Mouse (Mus musculus): ENCODE data around the gene Med16.
A peak's percentile ranks its signal among the peaks of the same experiment; 100 is the strongest.

Med16 gene

DNA sequence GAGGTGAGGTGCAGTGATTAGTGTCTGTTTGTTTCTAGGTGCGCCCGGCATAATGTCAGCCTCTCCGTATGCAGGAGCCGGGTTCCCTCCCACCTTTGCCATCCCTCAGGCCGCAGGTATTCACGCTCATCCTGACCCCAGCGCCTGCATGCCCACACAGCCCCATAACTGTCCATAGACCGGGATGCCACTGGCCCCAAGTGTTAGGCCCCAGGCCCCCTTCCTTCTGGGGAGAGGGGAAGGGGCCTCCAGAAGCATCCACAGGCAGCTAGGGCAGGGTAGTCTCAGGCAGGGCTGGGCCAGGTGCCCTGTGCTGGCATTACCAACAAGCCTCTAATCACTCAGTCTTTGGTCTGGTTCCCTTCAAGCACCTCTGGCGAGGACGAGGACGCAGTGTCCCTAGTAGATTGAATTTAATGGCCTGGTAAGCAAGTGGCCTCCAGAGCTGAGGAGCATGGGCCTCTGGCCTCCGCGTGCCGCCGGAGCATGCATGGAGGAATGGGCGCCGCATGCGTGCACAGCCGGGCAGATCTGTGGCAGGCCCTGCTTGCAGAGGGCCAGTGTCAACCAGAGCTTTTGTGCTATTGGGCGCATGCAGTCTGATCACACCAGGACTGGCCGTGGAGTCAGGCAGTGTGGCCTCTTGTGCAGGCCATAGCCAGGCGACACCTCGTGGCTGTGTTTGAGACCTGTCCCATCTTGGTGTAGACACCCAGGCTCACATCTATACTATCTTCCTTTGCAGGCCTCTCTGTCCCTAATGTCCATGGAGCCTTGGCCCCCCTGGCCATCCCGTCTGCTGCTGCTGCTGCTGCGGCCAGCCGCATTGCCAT is 48.4 kb downstream of the Med16 start:
- DNase-seq (ENCODE audit: low read depth, low spot score): no peak

DNA sequence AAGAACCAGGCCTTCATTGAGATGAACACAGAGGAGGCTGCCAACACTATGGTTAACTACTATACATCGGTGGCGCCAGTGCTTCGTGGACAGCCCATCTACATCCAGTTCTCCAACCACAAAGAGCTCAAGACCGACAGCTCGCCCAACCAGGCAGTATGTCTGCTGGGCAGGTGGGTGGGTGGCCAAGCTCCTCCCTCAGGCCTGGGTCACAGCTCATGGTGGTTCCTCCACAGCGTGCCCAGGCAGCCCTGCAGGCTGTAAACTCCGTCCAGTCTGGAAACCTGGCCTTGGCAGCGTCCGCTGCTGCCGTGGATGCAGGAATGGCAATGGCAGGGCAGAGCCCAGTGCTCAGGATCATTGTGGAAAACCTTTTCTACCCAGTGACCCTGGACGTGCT is 49.6 kb downstream of the Med16 start:
- peak; percentile 32 for DNase-seq (ENCODE audit: low read depth, low spot score)

DNA sequence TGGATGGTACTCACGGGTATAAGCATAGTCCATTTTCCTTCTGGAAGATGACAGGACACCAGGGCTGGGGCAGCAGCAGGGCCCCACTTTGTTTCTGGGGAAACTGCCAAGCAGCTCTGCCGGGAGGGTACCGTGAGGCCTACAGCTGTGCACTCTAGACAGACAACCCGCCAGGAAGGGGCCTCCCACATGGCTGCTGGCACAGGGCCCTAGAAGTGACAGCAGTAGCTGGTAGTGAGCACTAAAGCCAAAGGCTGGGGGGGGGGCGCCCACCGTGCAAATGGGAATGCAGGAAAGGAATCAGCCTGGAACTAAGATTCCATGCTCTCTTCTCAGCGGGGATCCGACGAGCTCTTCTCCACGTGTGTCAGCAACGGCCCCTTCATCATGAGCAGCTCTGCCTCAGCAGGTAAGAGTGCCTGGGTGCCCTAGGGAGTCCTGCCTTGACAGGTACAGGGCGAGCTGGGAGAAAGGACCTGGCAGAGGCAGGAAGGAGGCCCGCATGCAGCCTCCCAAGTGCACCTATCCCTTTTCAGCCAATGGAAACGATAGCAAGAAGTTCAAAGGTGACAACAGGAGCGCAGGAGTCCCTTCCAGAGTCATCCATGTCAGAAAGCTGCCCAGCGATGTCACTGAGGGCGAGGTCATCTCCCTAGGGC is 50.2 kb downstream of the Med16 start:
- peak; percentile 72 for DNase-seq (ENCODE audit: low read depth, low spot score)

DNA sequence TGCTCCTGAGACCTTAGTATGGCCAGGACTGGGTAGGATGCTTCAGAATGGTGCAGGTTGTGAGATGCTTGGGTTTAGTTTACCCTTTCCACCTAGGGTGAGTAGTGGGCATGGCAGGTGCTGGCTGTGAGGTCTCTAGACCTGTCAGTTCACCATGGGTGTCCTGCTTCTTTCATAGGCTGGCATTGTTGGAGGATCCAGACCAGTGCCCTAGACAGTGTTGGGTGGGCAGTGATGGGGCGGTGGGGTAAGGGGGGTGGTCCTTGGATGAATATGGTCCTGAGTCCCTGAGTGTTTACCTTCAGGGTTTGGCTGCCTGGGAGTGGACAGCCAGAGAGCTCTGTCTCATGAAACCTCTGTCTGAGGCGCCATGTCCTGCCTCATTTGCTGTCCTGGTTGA is 50.8 kb downstream of the Med16 start:
- DNase-seq (ENCODE audit: low read depth, low spot score): no peak

DNA sequence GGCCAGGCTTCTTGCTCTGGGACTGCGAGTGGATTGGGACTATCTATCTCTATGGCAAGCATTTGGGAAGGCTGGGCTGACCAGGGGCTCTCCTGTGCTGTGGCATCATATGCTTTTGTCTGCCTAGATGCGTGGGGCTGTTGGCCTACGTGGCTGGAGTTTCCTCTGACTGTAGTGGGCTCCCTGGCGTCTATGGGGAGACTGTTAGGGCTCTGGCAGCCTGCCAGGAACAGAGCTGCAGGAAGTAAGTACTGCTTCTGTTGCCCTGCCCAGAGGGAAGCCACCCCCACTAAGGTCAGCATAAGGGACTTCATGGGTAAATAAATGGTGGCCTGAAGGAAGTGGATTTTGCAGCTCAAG is 51.3 kb downstream of the Med16 start:
- peak; percentile 69 for DNase-seq (ENCODE audit: low read depth, low spot score)

DNA sequence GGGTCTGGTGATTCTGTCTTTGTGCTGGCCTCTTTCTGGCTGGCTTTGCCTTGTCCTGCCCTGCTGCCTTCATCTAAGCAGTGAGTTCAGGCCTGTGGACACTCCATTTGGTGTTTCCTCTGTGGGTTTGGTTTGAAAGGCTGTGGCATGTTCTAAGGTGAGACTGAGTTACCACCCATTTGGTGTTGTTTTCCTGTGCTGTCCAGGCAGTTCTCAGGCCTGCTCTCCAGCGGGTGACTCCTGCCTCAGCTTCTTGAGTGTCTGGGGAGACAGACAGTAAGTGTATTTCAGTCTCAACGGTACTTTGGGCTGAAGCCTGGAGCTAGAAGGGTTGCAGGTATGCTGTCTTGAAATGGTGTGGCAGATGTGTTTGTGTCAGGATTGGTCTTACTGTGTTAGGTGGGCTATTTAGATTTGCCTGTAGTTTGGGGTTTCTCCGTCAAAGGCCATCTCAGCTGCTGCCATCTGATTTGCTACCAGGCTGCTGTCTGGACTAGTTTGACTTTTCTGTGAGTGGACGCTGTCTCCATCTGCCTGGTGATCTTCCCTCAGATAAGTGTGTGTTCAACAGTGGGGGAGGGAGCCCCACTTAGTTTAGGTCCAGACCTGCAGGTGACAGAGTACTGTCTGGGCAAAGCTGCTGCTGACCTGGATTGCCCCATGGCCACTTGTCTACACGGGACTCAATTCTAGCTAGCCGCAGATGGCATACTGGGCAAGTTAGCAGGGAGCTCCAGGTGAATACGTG is 51.8 kb downstream of the Med16 start:
- peak; percentile 26 for DNase-seq (ENCODE audit: low read depth, low spot score)

DNA sequence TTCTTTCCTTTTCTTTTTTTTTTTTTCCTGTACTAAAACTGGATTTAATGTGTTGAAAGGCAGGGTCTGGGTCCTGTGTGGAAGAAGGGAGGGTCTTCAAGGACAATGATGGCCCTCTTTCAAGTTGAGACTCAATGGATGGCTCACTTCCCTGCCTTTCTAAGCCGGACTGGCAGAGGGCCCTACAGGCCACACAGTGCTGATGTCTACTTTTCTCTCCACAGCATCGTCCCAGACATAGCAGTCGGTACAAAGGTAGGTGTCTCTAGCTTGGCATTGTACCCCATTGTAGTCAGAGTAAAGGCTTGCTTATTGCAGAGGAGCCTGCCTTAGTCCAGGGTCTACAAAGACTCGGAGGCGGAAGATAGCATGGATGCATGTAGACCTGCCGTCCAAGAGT is 52.4 kb downstream of the Med16 start:
- DNase-seq (ENCODE audit: low read depth, low spot score): no peak

DNA sequence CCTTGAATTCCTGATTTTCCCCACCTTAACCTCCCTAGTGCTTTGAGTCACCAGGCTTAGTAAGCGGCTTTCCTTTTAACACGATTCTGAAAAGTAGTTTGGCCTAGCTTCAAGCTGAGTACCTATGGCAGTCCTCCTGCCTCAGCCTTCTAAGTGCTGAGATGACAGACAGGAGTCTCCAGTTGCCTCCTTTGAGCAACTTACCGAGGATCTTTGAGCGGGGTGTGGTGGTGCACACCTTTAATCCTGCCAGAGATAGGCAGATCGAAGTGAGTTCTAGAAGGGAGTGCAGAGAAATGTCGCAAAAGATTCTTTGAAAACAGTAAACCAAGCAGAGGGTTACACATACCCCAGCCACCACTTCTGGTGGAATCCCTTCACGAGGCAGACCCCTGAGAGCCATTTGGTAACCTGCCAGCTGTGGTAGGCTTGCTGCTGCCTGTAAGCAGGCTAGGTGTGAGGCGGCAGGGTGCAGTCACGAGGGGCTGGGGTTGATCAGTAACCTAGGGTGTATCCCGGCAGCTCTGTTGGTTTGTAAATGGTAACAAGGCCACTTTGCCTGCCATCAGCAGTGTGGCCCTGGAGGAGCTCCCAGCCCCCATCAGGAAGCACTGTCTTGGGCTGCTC is 53.1 kb downstream of the Med16 start:
- DNase-seq (ENCODE audit: low read depth, low spot score): peak; percentile 40

DNA sequence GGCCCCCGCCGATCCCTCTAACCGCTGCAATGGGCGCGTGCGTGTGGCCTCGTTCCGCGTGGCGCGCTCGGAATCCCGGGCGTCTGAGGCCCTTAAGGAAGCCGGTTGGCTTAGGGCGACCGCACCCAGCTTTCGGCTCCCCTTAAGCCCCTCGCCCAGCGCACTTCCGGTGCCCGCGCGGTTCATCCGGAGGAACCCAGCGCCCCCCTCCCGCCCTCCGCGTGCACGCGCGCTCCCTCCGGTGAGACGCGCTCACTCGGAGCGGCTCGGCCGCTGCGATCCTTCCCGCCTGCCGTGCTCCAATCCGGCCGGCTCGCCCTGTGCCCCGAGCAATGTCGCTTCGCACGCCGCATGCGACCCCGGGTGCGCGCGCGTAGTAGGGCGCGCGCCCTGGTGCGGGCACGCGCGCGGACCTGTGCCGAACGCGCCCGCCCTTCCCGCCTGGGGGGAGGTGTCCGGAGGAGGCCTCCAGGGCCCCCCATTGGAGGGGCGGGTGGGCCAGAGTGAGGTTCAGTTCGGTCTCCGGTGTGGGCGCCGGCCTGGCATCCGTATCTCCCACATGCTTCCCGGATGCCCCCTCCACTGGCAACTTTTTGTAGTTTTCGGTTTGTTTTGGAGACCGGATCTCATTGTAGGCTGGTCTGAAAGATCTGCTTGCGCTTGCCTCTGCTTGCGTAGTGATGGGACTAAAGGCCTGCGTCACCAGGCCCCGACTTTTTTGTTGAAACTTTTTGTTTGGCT is 53.8 kb downstream of the Med16 start:
- DNase-seq (ENCODE audit: low read depth, low spot score): peak; percentile 57

DNA sequence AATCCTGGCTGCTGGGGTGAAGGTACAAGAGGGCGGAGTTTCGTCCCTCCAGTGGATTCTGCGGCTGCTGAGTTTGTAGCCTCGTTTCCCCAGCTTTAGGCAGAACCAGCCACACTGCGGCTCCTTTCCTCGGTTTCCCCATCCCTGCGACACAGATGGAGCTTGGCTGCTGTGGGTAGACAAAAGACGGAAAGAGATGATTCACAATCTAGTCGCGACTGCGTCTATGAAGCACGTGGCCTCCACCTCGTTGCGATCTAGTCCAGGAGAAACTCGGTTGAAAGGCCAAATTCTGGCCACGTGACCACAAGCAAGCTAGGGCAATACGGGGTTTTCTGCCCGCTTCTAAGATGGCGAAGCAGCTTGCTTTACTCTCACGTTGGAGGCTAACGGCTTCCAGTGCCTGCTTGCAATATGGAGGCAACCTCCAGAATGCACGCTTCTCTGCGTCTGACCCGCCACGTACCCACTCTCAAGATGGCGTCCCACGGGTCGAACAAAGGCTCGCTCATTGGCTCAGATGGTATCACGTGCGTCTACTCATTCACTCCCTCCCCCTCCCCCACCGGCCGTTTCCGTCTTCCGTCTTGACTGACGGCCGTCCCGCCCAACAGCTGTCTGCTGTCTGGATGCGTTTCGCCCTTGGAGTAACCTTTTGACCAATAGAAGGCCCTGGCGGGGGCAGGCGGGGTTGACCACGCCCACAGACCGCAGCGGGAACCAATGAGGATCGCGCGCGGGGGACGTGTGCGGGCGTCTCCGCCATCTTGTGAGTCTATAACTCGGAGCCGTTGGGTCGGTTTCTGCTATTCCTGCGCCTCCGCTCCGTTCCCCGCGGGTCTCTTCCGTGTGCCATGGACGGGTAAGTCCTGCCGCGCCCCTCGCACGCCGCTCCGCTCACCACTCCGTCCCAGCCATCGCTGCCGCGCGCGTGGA is 54.6 kb downstream of the Med16 start, which contains the start of gene Ptbp1:
Ptbp1 (plus strand) TSS at position 568 of the 936 bp plus-strand sequence.
- DNase-seq (ENCODE audit: low read depth, low spot score): peak; percentile 100

DNA sequence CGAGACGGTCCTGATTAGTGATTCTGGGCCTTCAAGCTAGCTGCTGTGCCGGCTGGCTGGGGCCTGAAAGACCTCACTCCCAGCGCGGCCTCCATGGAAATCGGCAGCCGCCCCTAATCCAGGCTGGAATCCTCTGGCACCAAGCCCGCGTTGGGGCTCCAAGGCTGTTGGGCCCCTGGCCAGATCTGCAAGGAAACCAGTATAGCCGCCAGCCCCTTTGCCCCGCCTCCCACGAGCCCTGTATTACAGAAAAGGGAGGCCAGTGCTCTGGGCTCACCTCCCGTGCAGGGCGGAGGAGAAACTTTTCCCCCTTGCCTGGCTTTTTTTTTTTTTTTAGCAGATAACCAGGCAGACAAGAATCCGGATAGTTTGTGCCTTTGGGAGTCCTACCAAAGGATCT is 55.3 kb downstream of the Med16 start:
- peak; percentile 97 for DNase-seq (ENCODE audit: low read depth, low spot score)

DNA sequence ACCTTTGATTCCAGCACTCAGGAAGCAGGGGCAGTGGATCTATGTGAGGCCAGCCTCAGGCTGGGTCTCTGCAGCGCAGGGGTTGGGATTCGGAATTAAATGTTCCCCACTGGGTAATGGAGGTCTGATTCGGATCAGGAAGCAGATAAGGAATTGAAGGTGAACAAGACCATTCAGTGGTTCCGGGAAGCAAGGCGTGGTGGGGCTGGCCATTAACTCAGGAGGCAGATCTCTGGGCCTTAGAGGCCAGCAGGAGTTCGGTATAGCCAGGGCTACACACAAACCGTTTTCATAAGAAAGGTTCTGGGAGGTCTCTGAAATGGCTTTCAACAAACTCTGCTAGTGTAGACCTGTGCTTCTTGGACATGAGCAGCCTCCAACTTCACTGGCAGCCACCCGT is 55.9 kb downstream of the Med16 start:
- no peak for DNase-seq (ENCODE audit: low read depth, low spot score)

DNA sequence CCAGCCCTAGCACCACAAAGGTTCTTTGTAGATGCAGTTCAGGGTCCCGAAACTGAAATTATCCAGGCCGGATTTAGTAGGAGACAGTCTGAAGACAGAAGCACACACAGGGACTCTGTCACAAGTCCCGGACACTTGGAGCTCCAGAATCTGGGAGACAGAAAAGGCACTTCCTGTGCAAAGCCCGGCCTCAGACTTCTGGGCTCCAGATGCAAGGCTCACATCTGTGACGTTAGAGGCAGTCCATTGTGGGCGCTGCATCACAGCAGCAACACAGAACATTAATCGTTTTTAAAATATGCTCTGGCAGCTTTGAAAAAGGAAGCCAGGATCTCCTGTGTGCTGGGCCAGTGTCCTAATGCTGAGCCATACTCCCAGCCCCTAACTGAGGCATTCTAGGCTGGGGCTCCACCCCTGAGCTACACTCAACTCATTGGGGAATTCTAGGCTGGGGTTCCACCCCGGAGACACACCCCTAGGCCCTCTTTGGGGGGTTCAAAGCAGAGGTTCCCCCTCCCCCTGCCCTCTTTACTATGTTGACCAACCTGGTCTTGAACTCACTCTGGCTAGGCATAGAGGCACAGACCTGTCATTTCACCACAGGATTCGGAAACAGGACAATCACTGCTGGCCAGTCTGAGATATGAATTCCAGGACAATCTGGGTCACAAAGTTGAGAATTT is 56.5 kb downstream of the Med16 start:
- peak; percentile 73 for DNase-seq (ENCODE audit: low read depth, low spot score)

DNA sequence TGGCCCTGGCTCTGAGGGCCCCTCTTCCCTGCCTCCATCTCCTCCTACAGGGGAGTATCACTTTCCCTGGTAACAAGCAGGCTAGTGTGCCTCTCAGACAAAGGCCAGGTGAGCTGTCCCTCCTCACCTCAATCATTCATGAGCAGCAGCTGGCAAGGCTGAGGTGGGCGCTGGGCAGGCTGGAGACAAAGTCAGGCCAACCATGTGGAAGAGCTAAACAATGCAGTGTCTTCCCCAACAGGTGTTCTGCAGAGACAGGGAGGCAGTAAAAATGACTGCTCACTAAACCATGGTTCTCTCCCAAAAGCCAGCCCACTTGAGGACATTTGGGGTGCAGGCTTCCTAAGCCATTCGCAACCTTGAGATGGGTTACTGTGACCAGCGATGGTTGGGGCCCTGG is 57.1 kb downstream of the Med16 start:
- DNase-seq (ENCODE audit: low read depth, low spot score): no peak

DNA sequence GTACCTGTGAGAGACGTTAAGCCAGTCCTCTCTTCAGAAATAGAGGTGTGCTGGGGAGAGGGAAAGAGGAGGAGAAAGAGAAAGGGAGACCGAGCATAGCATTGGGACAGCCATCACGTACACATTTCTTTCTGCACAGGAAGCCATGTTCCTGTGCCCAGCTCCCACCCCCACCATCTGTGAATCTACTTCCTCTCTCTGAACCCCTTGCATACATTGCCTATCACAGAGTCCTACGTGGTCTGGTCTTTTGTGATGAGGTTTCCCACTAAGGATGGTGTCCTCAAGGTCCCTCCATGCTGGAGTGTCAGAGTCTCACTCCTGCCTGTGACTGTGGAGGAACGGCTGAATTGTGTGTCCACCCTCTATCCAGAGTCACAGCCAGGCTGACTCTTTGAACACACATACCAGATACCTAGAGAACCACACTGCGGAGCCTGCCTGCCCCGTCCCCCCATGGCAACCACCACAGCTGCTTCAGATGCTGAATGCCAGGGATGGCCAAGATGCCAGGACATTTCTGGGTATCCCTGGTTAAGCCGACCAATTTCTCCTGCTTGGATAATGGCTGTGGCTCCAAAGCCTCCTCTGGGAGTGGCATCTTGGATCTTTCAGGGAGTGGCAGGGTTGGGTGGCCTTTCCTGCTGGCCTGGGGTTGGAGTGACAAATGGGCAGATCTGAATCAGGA is 58.6 kb downstream of the Med16 start:
- no peak for DNase-seq (ENCODE audit: low read depth, low spot score)

DNA sequence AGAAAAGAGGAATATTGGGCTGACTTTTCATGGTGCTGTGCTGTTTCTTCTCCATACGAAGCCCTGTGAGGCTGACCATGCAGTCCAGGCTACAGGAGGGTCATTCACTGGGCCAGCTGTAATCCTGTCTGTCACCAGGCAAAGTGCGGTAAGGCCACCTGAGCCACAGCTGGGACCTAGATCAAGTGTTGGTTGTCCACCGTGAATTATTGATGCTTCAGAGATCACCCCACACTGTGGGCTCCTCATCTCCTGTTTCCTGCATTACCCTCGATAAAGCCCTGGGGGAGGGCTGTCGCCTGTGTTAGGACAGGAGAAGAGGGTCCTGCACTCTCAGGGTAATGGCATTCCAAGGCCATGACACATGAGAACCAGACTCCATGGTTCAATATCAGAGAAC is 62.2 kb downstream of the Med16 start:
- DNase-seq (ENCODE audit: low read depth, low spot score): no peak
